Mouse (Mus musculus) heart, embryonic 14.5 days (tissue): Measurements from ENCODE around the gene Lamc2. TPM values are rescaled to one million over a fixed set of nuclear protein-coding genes. Genes with fewer than 3 reads are reported as not detected.

ENCODE experiments used
- ATAC-seq: fragments of 200-750 bp; cut with Nextera tagmentation; 2 replicates; pipeline ENCODE4 v1.8.0; 2017; ENCODE audit warnings: low read depth, moderate TSS enrichment; ENCODE audit not compliant: insufficient number of reproducible peaks, insufficient read depth, low FRiP score
- H3K27ac ChIP-seq, 2 experiments: fragments of 200-500 bp in 1 of 2; fragments of 300-500 bp in 1 of 2; sonication (generic) in 1 of 2; replicated peaks in 1 of 2; 2 replicates each; pipeline ENCODE4 v1.5.1; 2012 to 2014; ENCODE audit warnings: low read depth in 2 of 2, low read length in 2 of 2, control low read depth in 1 of 2, mild to moderate bottlenecking in 1 of 2, mixed read lengths in 1 of 2; ENCODE audit not compliant: control insufficient read depth in 1 of 2, insufficient read depth in 1 of 2
- H3K27me3 ChIP-seq: fragments of 300-500 bp; sonication (generic); 2 replicates; pipeline ENCODE4 v1.6.1; 2014; ENCODE audit warnings: mild to moderate bottlenecking, low read length, control low read depth; ENCODE audit not compliant: control insufficient read depth, insufficient read depth
- H3K36me3 ChIP-seq: fragments of 300-500 bp; sonication (generic); 2 replicates; pipeline ENCODE4 v1.6.1; 2014; ENCODE audit warnings: mild to moderate bottlenecking, control low read depth, low read length, mixed read lengths; ENCODE audit not compliant: control insufficient read depth, insufficient read depth
- H3K4me1 ChIP-seq, 2 experiments: fragments of 200-500 bp in 1 of 2; fragments of 300-500 bp in 1 of 2; sonication (generic) in 1 of 2; 2 replicates each; pipeline ENCODE4 v1.6.1; 2012 to 2014; ENCODE audit warnings: low read length in 2 of 2, control low read depth in 1 of 2, mixed read lengths in 1 of 2; ENCODE audit not compliant: control insufficient read depth in 2 of 2, insufficient read depth in 2 of 2
- H3K4me2 ChIP-seq: fragments of 300-500 bp; sonication (generic); 2 replicates; pipeline ENCODE4 v1.6.1; 2014; ENCODE audit warnings: mild to moderate bottlenecking, low read length
- H3K4me3 ChIP-seq, 2 experiments: fragments of 200-500 bp in 1 of 2; fragments of 300-500 bp in 1 of 2; sonication (generic) in 1 of 2; 2 replicates each; pipeline ENCODE4 v1.5.1; 2012 to 2014; ENCODE audit warnings: low read length in 2 of 2, mild to moderate bottlenecking in 2 of 2, control low read depth in 1 of 2, low read depth in 1 of 2, moderate library complexity in 1 of 2; ENCODE audit not compliant: control insufficient read depth in 1 of 2, insufficient read depth in 1 of 2
- H3K9ac ChIP-seq: fragments of 300-500 bp; sonication (generic); 2 replicates; pipeline ENCODE4 v1.6.1; 2014; ENCODE audit warnings: mild to moderate bottlenecking, low read length
- H3K9me3 ChIP-seq: fragments of 300-500 bp; sonication (generic); 2 replicates; pipeline ENCODE4 v1.6.1; 2016; ENCODE audit warnings: low read length, control low read depth; ENCODE audit not compliant: control insufficient read depth
- WGBS: fragments of 180-500 bp; shearing (Covaris S2); extraction: QIAGEN DNeasy Blood & Tissue Kit; methylation state at CpG from one replicate; pipeline ENCODE4 v1.1.7; 2014; 5-methylcytosine and 5-hydroxymethylcytosine counted together
- polyA plus RNA-seq: library from polyadenylated mRNA; unstranded; fragments of >200 nt; fragmentation: Nextera tagmentation; extraction: Ambion mirVana; gene quantifications from 2 replicates; pipeline ENCODE4 v1.2.1, GENCODE M21; 2014

The Lamc2 gene
- polyA plus RNA-seq, 1 experiment from 2014 or later, result 10.5 TPM

DNA sequence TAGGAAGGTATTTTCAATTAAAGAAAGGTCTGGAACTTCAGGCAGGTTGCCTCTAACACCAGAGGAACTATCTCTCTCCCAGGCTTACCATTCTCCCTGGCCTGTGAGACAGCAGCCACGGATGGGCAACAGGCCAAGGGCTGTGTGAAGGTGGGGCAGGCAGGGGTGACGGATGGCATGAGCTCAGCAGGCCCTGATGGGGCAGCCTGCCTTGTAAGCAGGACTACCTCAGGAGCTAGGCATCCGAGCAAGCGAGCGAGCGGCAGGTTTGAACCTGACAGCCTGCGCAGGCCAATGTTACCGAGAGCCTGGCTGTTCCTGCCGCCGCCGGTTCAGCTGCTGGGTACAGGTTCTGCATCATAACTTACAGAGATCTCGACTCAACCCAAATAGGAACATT lies 11.4 kb downstream of the Lamc2 start:
- H3K27ac ChIP-seq, result peak overlapping the region; percentile 70 to 87; a peak in 3 of 4 replicates
- no peaks in the 10 kb centered on the region for H3K9me3 ChIP-seq
- H3K9ac ChIP-seq, result no peak overlapping the region
- no peak overlapping the region for H3K4me3 ChIP-seq
- WGBS, result 23% methylated on average over 12 of the region's 12 CpGs
- ATAC-seq, result peak; percentile 83
- H3K36me3 ChIP-seq, result no peaks in the 10 kb centered on the region
- 0 out of 2 replicates have a peak overlapping the region, but pooled peaks have one; percentile 11 for H3K4me2 ChIP-seq
- no peaks in the 10 kb centered on the region for H3K27me3 ChIP-seq
- H3K4me1 ChIP-seq, result peaks cover 15 to 36% of the 10 kb centered on the region in 2 experiments

DNA sequence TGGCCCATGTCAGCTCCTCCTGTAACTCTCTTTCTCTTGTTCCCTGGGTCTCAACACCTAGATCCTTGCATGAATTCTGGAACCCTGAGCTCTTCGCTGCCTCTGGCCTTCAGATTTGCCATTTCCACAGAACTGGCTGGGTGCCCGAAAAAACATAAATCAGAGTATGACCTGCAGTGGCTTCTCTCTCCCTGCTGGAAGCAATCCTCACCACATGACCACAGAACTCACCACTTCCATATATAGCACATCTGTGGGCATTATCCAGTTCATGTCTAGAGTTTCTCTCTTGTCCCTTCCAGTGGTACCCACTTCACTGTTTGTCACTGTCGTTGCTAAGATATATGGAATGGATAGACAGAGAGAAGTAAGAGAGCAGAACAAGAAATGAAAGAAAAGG lies 13.0 kb downstream of the Lamc2 start:
- peak; percentile 35; the same call in 1 of the 2 replicates for ATAC-seq
- no peak overlapping the region for H3K4me3 ChIP-seq
- H3K4me1 ChIP-seq, result peaks cover 15 to 36% of the 10 kb centered on the region in 2 experiments
- H3K9ac ChIP-seq, result no peak overlapping the region
- no peaks in the 10 kb centered on the region for H3K27me3 ChIP-seq
- H3K27ac ChIP-seq, result peak overlapping the region; percentile 74 to 87
- H3K4me2 ChIP-seq, result no peak overlapping the region
- H3K36me3 ChIP-seq, result no peaks in the 10 kb centered on the region
- H3K9me3 ChIP-seq, result no peaks in the 10 kb centered on the region
- 23% methylated on average over 3 of the region's 3 CpGs for WGBS

DNA sequence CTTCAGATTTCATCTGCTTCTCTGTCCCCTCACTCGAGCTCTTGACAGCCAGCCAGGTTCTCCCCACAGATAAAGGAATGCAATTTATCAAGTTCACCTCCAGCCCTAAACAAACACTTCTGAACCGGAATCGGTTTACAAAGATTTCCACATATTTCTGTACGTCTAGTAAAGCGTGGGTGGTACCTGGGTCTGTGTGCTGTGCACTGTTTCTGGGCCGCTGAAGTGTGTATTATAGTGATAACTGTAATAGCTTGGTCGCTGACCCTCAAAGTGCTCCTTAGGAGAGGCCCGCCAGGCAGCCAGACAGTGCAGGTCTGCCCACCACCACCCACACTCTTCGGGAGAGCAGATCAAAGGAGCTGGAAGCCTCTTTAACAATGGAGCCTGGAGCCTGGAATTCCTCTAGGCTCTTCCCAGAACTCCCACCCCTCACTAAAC lies 13.9 kb downstream of the Lamc2 start:
- Histone ChIP-seq H3K36me3 (no peaks in the 10 kb centered on the region), H3K4me3 (no peak overlapping the region), H3K27me3 (no peaks in the 10 kb centered on the region), H3K27ac (peak overlapping the region; percentile 74 to 87), H3K4me1 (peaks cover 15 to 36% of the 10 kb centered on the region in 2 experiments), H3K4me2 (peak overlapping the region; percentile 26), H3K9me3 (no peaks in the 10 kb centered on the region), H3K9ac (peak overlapping the region; percentile 47)
- 2% methylated on average over 9 of the region's 9 CpGs for WGBS
- 0 out of 2 replicates have a peak, but pooled peaks have one; percentile 40 for ATAC-seq

DNA sequence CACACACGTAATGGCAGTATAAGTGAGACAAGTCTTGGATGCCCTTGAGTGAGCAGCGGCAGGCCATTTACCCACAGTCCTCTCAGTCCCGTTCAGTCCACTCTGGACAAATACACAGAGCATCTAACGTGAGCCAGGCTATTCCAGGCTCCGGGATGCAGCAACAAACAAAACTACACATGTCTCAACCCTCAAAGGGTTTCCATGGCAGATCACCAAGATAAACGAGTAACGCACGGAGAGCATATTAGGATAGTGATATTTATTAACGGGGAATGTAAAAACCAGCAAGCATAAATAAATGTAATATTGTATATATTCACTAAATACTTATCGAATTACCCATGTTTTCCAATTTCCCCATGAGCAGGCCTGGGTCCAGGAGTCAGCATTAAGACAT lies 15.2 kb downstream of the Lamc2 start:
- H3K27ac ChIP-seq, result no peak overlapping the region
- WGBS, result 84% methylated on average over 10 of the region's 10 CpGs
- no peaks in the 10 kb centered on the region for H3K9me3 ChIP-seq
- peaks cover 15 to 36% of the 10 kb centered on the region in 2 experiments for H3K4me1 ChIP-seq
- no peaks in the 10 kb centered on the region for H3K36me3 ChIP-seq
- ATAC-seq, result no peak
- H3K4me3 ChIP-seq, result no peak overlapping the region
- no peak overlapping the region for H3K4me2 ChIP-seq
- no peaks in the 10 kb centered on the region for H3K27me3 ChIP-seq
- H3K9ac ChIP-seq, result no peak overlapping the region

DNA sequence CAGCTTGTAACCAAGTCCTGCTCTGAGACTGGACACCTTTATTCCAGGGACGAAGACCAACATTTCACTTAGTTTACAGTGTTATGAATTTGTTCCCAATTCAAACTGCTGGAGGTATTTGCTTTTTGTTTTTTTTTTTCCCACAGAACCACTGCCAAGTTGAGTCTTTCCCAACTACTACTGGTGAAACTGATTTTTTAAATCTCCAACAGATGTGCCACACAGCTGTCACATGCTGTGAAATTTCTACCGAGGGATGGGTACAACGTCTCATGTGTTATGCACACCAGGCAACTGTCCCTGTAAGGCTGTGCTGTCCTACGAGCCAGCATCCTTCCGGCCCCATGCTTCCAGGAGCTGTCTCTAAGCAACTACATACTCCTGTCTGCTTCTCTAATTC lies 18.0 kb downstream of the Lamc2 start:
- H3K4me2 ChIP-seq, result no peak overlapping the region
- H3K9me3 ChIP-seq, result no peaks in the 10 kb centered on the region
- no peak overlapping the region for H3K4me3 ChIP-seq
- H3K27me3 ChIP-seq, result no peaks in the 10 kb centered on the region
- peaks cover 14 to 21% of the 10 kb centered on the region in 2 experiments for H3K4me1 ChIP-seq
- H3K27ac ChIP-seq, result no peak overlapping the region
- H3K36me3 ChIP-seq, result no peaks in the 10 kb centered on the region
- 86% methylated on average over 5 of the region's 5 CpGs for WGBS
- H3K9ac ChIP-seq, result no peak overlapping the region
- no peak for ATAC-seq

DNA sequence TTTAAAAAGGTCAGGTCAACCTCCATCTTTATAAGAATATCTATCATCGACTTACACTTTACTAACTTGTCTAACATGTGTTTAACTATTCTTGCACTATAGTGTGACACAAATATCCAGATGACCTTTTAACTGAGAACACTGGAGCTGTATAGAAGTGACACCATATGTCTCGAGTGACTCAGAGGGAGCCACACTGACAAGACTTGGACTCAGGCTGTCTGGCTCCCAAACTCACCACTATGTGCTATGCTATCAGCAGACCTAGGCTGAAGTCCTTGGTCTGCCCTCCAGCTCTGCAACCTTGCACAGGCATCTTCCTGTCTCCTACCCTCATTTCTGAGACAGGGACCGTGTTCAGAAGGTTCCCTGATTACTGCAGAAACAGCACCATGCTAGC lies 22.4 kb downstream of the Lamc2 start:
- Histone ChIP-seq H3K9ac (no peak overlapping the region), H3K9me3 (no peaks in the 10 kb centered on the region), H3K4me2 (no peak overlapping the region), H3K4me1 (peaks cover 4 to 5% of the 10 kb centered on the region in 2 experiments; a peak in 3 of 4 replicates), H3K4me3 (no peak overlapping the region), H3K36me3 (no peaks in the 10 kb centered on the region), H3K27me3 (no peaks in the 10 kb centered on the region), H3K27ac (no peak overlapping the region)
- WGBS, result 62% methylated on average over 3 of the region's 3 CpGs
- ATAC-seq, result no peak

DNA sequence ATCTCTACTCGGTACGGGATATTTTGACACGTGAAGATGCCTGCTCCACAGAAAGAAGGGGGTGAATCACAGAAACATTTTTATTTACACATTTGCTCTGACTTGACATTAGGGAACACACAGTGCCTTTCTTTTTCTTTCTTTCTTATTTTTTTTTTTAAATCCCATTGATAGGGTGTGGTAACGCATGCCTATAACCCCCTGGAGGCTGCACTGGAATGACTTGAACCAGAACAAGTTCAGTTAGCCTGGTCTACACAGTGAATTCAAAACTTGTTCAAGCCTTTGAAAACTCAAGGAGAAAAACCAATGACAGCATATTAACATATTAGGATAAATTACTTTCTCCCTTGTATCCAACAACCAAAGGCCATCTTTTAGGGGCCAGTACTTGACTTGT lies 27.1 kb downstream of the Lamc2 start:
- Histone ChIP-seq H3K9ac (no peak overlapping the region), H3K9me3 (no peaks in the 10 kb centered on the region), H3K36me3 (no peaks in the 10 kb centered on the region), H3K4me3 (no peak overlapping the region), H3K4me2 (no peak overlapping the region), H3K4me1 (peaks cover 13 to 18% of the 10 kb centered on the region in 2 experiments), H3K27me3 (no peaks in the 10 kb centered on the region), H3K27ac (no peak overlapping the region)
- no peak for ATAC-seq
- 97% methylated on average over 4 of the region's 4 CpGs for WGBS

DNA sequence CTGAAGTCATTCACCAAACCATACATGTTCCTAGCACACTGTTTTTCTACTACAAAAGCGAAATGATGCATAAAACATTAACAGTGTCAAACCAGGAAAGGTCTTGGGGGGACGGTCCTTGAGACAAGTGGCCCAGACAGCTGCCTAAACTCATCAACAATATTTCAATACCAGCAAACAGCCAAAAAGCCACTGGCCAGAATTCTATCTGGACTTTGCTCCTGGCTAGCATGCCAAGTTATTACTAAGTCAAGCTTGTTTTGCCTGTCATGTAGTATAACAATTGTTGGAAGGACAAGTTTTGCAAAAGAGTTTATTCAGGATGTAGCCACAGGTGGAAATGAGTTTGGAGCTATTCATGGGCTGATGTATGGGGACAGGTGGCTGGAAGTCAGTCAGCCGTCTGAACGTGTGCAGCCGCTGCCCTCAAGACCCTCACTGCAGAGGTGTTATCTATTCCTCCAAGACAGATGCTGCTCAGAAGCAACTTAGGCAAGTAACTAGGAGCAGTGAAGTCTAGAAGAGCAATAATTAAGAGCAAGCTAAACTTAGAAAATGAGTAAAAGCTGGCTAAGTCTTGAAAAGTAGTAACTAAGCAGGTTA lies 29.1 kb downstream of the Lamc2 start:
- H3K27me3 ChIP-seq, result no peaks in the 10 kb centered on the region
- no peak overlapping the region for H3K4me2 ChIP-seq
- H3K27ac ChIP-seq, result no peak overlapping the region
- no peak for ATAC-seq
- no peak overlapping the region for H3K9ac ChIP-seq
- no peak overlapping the region for H3K4me3 ChIP-seq
- H3K9me3 ChIP-seq, result no peaks in the 10 kb centered on the region
- peaks cover 26 to 30% of the 10 kb centered on the region in 2 experiments for H3K4me1 ChIP-seq
- 71% methylated on average over 5 of the region's 5 CpGs for WGBS
- H3K36me3 ChIP-seq, result no peaks in the 10 kb centered on the region
